Comparison of ENCODE assay signal across 8 mouse cellular contexts in genomic region chr4:144890690-144891120, GRCm38 (mm10). TPM values are rescaled to one million over a fixed set of nuclear protein-coding genes. Genes with fewer than 3 reads are reported as not detected.
DNase-seq lines count a peak whose midpoint lies in the region; ATAC-seq and TF ChIP-seq lines count a peak whose summit lies in the region.

No protein-coding gene starts in this region.

- no peaks in the 10 kb centered on the region for H3K36me3 ChIP-seq in embryonic facial prominence, embryonic 15.5 days
- no peaks in the 10 kb centered on the region for H3K36me3 ChIP-seq in heart, postnatal 0 days (replicated peaks; ENCODE audit: control insufficient read depth, insufficient read depth, low read length)

- H3K9me3 ChIP-seq in embryonic facial prominence, embryonic 15.5 days (replicated peaks) = no peaks in the 10 kb centered on the region
- H3K9me3 ChIP-seq in heart, postnatal 0 days (replicated peaks; ENCODE audit: control insufficient read depth, low read length) = no peaks in the 10 kb centered on the region

- H3K9ac ChIP-seq in embryonic facial prominence, embryonic 15.5 days = no peak overlapping the region
- H3K9ac ChIP-seq in heart, postnatal 0 days (replicated peaks; ENCODE audit: low read depth, low read length) = no peak overlapping the region

- H3K27ac ChIP-seq in embryonic facial prominence, embryonic 15.5 days (replicated peaks) = peak overlapping the region; percentile 85
- peak overlapping the region; percentile 70 for H3K27ac ChIP-seq in heart, postnatal 0 days (ENCODE audit: low read depth)

- DNase-seq in adrenal gland, adult (ENCODE audit: inconsistent age in 2 of 2, low spot score in 1 of 2) = peak; percentile 55 to 90
- no peak for DNase-seq in adrenal gland, adult 8-10 months
- DNase-seq in adrenal gland, postnatal 14 days = peak; percentile 65
- DNase-seq in heart, postnatal 0 days (ENCODE audit: low spot score) = peak; percentile 78
- peak; percentile 81 to 89 for DNase-seq in layer of hippocampus, postnatal 14 days (ENCODE audit: low spot score in 2 of 2)
- peak; percentile 49 to 75 for DNase-seq in lung, postnatal 4 days
- peak; percentile 34 for DNase-seq in right cerebral cortex, postnatal 14 days

- H3K4me3 ChIP-seq in embryonic facial prominence, embryonic 15.5 days (replicated peaks) = 0 out of 2 replicates have a peak overlapping the region, but pooled peaks have one; percentile 1
- H3K4me3 ChIP-seq in heart, postnatal 0 days (ENCODE audit: low read depth, low read length) = no peak overlapping the region

- H3K27me3 ChIP-seq in embryonic facial prominence, embryonic 15.5 days = no peaks in the 10 kb centered on the region
- no peaks in the 10 kb centered on the region for H3K27me3 ChIP-seq in heart, postnatal 0 days (ENCODE audit: control insufficient read depth, insufficient read depth, low read length)

- 10% methylated on average over 7 of the region's 7 CpGs for WGBS in embryonic facial prominence, embryonic 15.5 days
- 11% methylated on average over 7 of the region's 7 CpGs for WGBS in heart, postnatal 0 days

- peak; percentile 94 for TF ChIP-seq CTCF in heart, postnatal 0 days (IDR thresholded peaks at IDR 0.05; ENCODE audit: low read depth)

- ATAC-seq in embryonic facial prominence, embryonic 15.5 days (ENCODE audit: insufficient number of reproducible peaks, low FRiP score, low TSS enrichment, low read depth) = no peak
- no peak for ATAC-seq in heart, postnatal 0 days (ENCODE audit: insufficient read depth, low read depth)

- no peak for TF ChIP-seq EP300 in heart, postnatal 0 days (IDR thresholded peaks at IDR 0.05; ENCODE audit: low read depth)

- no peak overlapping the region for H3K4me2 ChIP-seq in embryonic facial prominence, embryonic 15.5 days (replicated peaks)
- no peak overlapping the region for H3K4me2 ChIP-seq in heart, postnatal 0 days (ENCODE audit: low read depth, low read length)

- H3K4me1 ChIP-seq in embryonic facial prominence, embryonic 15.5 days = peaks cover 40% of the 10 kb centered on the region
- peaks cover 13% of the 10 kb centered on the region for H3K4me1 ChIP-seq in heart, postnatal 0 days (ENCODE audit: control insufficient read depth, insufficient read depth)

RNA-seq across cellular contexts. Expression of gene Dhrs3, which starts 1.9 kb away (rescaled TPM):
- 100 to 1,000 TPM in 1 of 4 experiments, 10 to 100 TPM in 3; 65.0 to 107 (median 92.3) TPM for total RNA-seq in adrenal gland, adult 8-10 months (2022)
- total RNA-seq in adrenal gland, postnatal 14 days (2021) = 78.1 and 95.5 TPM in 2 replicates
- 73.3 and 75.7 TPM in 2 replicates for polyA plus RNA-seq in embryonic facial prominence, embryonic 15.5 days (2015; fragmentation: Nextera tagmentation; extraction: Ambion mirVana)
- total RNA-seq in heart, postnatal 0 days (2014; rRNA removed; ENCODE audit: low replicate concordance) = 17.3 and 45.0 TPM in 2 replicates
- polyA plus RNA-seq in heart, postnatal 0 days (2015; fragmentation: Nextera tagmentation; extraction: Ambion mirVana) = 39.0 and 46.6 TPM in 2 replicates
- 10 to 100 TPM; 21.2 to 30.8 TPM for total RNA-seq in layer of hippocampus, postnatal 14 days (2021)
